Mouse (Mus musculus): ENCODE measurements around the gene Ppp2r5c.

DNA sequence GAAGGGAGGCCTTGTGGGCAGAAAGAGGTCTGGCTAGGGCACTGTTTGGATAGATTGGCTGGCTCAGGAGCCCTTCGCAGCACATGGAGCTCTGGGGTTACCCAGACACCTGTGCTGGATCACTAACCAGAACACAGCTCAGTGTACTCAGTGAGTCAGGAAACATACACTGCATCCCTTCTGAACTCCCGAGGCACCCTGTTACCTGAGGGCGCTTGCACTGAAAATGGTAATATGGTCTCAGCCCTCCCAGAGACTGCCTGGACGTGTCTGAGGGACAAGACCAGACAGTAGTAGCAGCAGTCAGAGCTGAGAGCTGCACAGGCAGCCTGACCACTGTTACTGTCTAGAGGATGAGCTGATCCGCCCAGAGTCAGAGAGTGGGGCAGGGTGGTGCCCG, 85.8 kb downstream of the Ppp2r5c start:
- TF ChIP-seq CTCF (IDR thresholded peaks at IDR 0.05; ENCODE audit: control insufficient read depth, insufficient read depth, low read length) = no peak
- TF ChIP-seq POLR2A (IDR thresholded peaks at IDR 0.05; ENCODE audit: borderline replicate concordance, control insufficient read depth, low read depth, low read length) = no peak

Data from bone marrow, adult 2 months (tissue).